Mouse (Mus musculus) urinary bladder, adult 2 months (tissue): Measurements from ENCODE around the gene Selenov. TPM values are rescaled to one million over a fixed set of nuclear protein-coding genes. Genes with fewer than 3 reads are reported as not detected.

Experiments used
- polyA plus RNA-seq: library from polyadenylated mRNA; depleted of rRNA; stranded (reverse); fragments of >200 nt; gene quantifications from 2 replicates; pipeline ENCODE4 v1.2.3, GENCODE M21; 2012; rRNA removed

Selenov gene
- polyA plus RNA-seq, 1 experiment: not detected

Other genes with a start within 250 kb of the Selenov start
- gene Psmc4, start 241.1 kb downstream of the Selenov start, polyA plus RNA-seq: 143 and 175 TPM in 2 replicates
- gene Fcgbp, start 219.9 kb downstream of the Selenov start, polyA plus RNA-seq: 1.3 TPM in 2 replicates
- 0.01 TPM in 1 of 2 replicates, not detected in the other for gene 9530053A07Rik, start 161.7 kb downstream of the Selenov start, polyA plus RNA-seq
- gene Fbl, start 121.5 kb downstream of the Selenov start, polyA plus RNA-seq: 88.9 and 108 TPM in 2 replicates
- gene Dyrk1b, start 111.7 kb downstream of the Selenov start, polyA plus RNA-seq: 11.7 and 17.6 TPM in 2 replicates
- gene Eid2, start 23.3 kb downstream of the Selenov start, polyA plus RNA-seq: 14.8 and 15.6 TPM in 2 replicates
- 9.4 and 10.1 TPM in 2 replicates for gene Eid2b, start 13.4 kb downstream of the Selenov start, polyA plus RNA-seq
- not detected in 2 replicates for gene Dll3, start 11.1 kb upstream of the Selenov start, polyA plus RNA-seq
- 33.7 and 41.8 TPM in 2 replicates for gene Timm50, start 20.9 kb upstream of the Selenov start, polyA plus RNA-seq
- gene Supt5, start 47.6 kb upstream of the Selenov start, polyA plus RNA-seq: 60.7 and 72.5 TPM in 2 replicates
- 1,939 and 2,023 TPM in 2 replicates for gene Rps16, start 59.5 kb upstream of the Selenov start, polyA plus RNA-seq
- gene Plekhg2, start 81.4 kb upstream of the Selenov start, polyA plus RNA-seq: 11.7 and 23.9 TPM in 2 replicates
- gene Zfp36, start 89.1 kb upstream of the Selenov start, polyA plus RNA-seq: 33.5 and 34.1 TPM in 2 replicates
- 25.6 and 30.8 TPM in 2 replicates for gene Med29, start 101.5 kb upstream of the Selenov start, polyA plus RNA-seq
- 108 and 130 TPM in 2 replicates for gene Paf1, start 101.8 kb upstream of the Selenov start, polyA plus RNA-seq
- gene Gmfg, start 146.3 kb upstream of the Selenov start, polyA plus RNA-seq: 18.6 and 20.7 TPM in 2 replicates
- 3.9 and 4.3 TPM in 2 replicates for gene Lrfn1, start 160.8 kb upstream of the Selenov start, polyA plus RNA-seq
- gene Ifnl2, start 219.3 kb upstream of the Selenov start, polyA plus RNA-seq: not detected in 2 replicates
- not detected in 2 replicates for gene Ifnl3, start 231.7 kb upstream of the Selenov start, polyA plus RNA-seq
- gene Sycn, start 249.7 kb upstream of the Selenov start, polyA plus RNA-seq: 0.27 TPM in 1 of 2 replicates, not detected in the other